Mouse (Mus musculus) C2C12 (cell line): ENCODE measurements around the gene Chd9. TPM values are rescaled to one million over a fixed set of nuclear protein-coding genes. Genes with fewer than 3 reads are reported as not detected.

Experiments
- H3K27me3 ChIP-seq: one replicate; pipeline ENCODE4 v1.6.1; 2011; ENCODE audit not compliant: control insufficient read depth, insufficient read depth, insufficient read length
- H3K36me3 ChIP-seq: one replicate; pipeline ENCODE4 v1.6.1; 2011; ENCODE audit not compliant: control insufficient read depth, insufficient read depth
- H3K4me3 ChIP-seq: one replicate; pipeline ENCODE4 v1.5.1; 2011; ENCODE audit warnings: mild to moderate bottlenecking, control low read depth; ENCODE audit not compliant: poor library complexity, insufficient read depth, severe bottlenecking
- H3K79me2 ChIP-seq: one replicate; pipeline ENCODE4 v1.6.1; 2011; ENCODE audit not compliant: control insufficient read depth, insufficient read depth
- H3K79me3 ChIP-seq: one replicate; pipeline ENCODE4 v1.6.1; 2011; ENCODE audit warnings: low read depth, control low read depth
- H3ac ChIP-seq: one replicate; pipeline ENCODE3; 2011; ENCODE audit warnings: low read depth; ENCODE audit not compliant: control insufficient read depth, insufficient read length
- CEBPB ChIP-seq: IDR thresholded peaks from one replicate; pipeline ENCODE4 v1.6.1; 2011; ENCODE audit warnings: low read depth, mild to moderate bottlenecking, control low read depth, moderate library complexity
- CTCF ChIP-seq: IDR thresholded peaks from one replicate; pipeline ENCODE4 v1.5.1; 2011; ENCODE audit not compliant: control insufficient read depth, insufficient read depth, insufficient read length
- FOSL1 ChIP-seq: IDR thresholded peaks from one replicate; pipeline ENCODE4 v1.8.0; 2011; ENCODE audit warnings: mild to moderate bottlenecking, low read length; ENCODE audit not compliant: poor library complexity, insufficient read depth, severe bottlenecking
- MAX ChIP-seq: IDR thresholded peaks from one replicate; pipeline ENCODE4 v1.6.1; 2011; ENCODE audit warnings: mild to moderate bottlenecking, control low read depth
- MYOD1 ChIP-seq: IDR thresholded peaks from one replicate; pipeline ENCODE4 v1.6.1; 2011; ENCODE audit warnings: low read depth; ENCODE audit not compliant: control insufficient read depth, insufficient read length
- MYOG ChIP-seq: IDR thresholded peaks from one replicate; pipeline ENCODE4 v1.6.1; 2011; ENCODE audit not compliant: control insufficient read depth, insufficient read length; ENCODE audit errors: extremely low read depth
- USF1 ChIP-seq: IDR thresholded peaks from one replicate; pipeline ENCODE4 v1.6.1; 2011; ENCODE audit warnings: low read depth, mild to moderate bottlenecking, control low read depth, moderate library complexity
- polyA plus RNA-seq: library from polyadenylated mRNA; unstranded; fragments of >200 nt; fragmentation: generic; extraction: Trizol; gene quantifications from one replicate; pipeline ENCODE4 v1.2.1, GENCODE M21; 2012; ENCODE audit warnings: missing spikeins

Gene Chd9
- polyA plus RNA-seq, 1 experiment, result 18.4 TPM

DNA sequence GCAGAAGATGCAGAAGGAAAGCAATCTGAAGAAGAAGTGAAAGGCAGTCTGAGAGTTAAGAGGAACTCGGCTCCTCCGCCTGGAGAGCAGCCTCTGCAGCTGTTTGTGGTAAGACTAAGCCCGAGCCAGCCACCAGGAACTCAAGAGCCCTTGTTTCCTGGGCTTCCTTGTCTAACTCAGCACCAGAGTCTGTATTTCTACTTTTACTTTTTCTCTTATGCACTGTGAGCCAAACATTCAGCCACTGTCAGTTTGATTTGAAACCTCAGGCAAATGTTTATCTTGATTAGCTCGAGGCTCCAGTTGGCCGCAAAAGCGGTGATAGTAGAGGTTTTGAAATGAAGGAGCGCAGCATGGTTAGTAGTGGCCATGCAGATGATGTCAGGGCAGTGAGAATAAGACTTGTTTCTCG is 148.8 kb downstream of the Chd9 start:
- no peaks in the 10 kb centered on the region for H3K79me3 ChIP-seq
- TF ChIP-seq USF1, result no peak
- no peak for TF ChIP-seq CEBPB
- no peak for TF ChIP-seq MAX
- H3K4me3 ChIP-seq, result no peak overlapping the region
- peaks cover 31% of the 10 kb centered on the region for H3K36me3 ChIP-seq
- no peaks in the 10 kb centered on the region for H3K79me2 ChIP-seq
- H3K27me3 ChIP-seq, result no peaks in the 10 kb centered on the region
- H3ac ChIP-seq, result no peak overlapping the region

DNA sequence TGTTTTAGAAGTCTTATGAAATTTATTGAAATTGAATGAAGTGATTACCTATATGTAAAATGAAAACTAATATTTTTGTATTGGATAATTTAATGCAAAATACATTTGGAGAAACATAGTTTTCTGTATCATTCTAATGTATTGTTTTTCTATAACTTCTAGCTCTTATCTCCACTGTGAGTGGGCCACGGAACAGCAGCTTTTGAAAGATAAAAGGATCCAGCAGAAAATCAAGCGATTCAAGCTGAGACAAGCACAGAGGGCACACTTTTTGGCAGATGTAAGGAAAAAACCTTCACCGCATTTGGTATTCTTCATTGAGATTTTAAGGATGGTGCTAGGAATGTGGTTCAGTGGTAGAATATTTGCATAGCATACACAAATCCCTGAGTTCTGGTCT is 150.6 kb downstream of the Chd9 start:
- H3K4me3 ChIP-seq, result no peak overlapping the region
- H3K79me2 ChIP-seq, result no peaks in the 10 kb centered on the region
- H3K36me3 ChIP-seq, result peaks cover 40% of the 10 kb centered on the region
- H3K27me3 ChIP-seq, result no peaks in the 10 kb centered on the region
- no peak overlapping the region for H3ac ChIP-seq
- no peak for TF ChIP-seq MYOD1
- no peak for TF ChIP-seq MAX
- no peak for TF ChIP-seq CTCF
- no peak for TF ChIP-seq USF1
- TF ChIP-seq CEBPB, result no peak
- no peak for TF ChIP-seq FOSL1
- no peak for TF ChIP-seq MYOG
- H3K79me3 ChIP-seq, result no peaks in the 10 kb centered on the region

DNA sequence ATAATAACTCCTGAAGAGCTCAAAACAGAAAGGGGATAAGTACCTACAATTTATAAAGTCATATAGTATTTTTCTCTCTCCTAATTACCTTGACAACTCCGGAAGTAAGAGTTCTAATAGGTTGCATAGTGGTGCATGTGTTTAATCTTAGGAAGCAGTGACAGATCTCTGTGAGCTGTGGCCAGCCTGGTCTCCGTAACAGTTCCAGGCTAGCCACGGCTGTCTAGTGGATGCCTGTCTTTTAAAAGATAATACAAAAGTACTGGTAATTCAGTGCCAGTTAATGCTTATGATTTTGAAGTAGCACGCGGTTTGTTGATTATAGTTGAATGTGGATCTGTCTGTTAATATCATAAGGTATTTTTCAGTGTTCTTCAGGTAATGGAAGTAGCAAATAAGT is 151.1 kb downstream of the Chd9 start:
- H3K36me3 ChIP-seq, result peaks cover 45% of the 10 kb centered on the region
- no peak overlapping the region for H3ac ChIP-seq
- H3K4me3 ChIP-seq, result no peak overlapping the region
- no peaks in the 10 kb centered on the region for H3K27me3 ChIP-seq
- TF ChIP-seq MYOG (no peak), MAX (no peak), USF1 (no peak), MYOD1 (no peak), FOSL1 (no peak), CEBPB (no peak), CTCF (no peak)
- H3K79me2 ChIP-seq, result no peaks in the 10 kb centered on the region
- H3K79me3 ChIP-seq, result no peaks in the 10 kb centered on the region

DNA sequence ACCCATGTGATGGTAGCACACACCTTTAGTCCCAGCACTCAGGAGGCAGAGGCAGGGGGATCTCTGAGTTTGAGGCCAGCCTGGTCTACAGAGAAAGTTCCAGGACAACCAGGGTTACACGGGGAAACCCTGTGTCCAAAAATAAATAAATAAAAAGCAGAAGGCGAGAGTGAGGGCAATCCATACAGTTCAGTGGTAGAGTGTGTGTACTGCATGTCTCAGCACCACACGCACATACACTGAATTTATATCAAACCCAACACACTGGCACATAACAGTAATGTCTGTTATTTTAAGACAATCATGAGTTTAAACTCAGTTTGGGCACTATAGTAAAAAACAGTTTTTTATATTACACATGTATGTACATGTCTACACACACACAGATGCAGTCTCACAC is 153.9 kb downstream of the Chd9 start:
- H3K79me2 ChIP-seq, result no peaks in the 10 kb centered on the region
- H3K4me3 ChIP-seq, result no peak overlapping the region
- TF ChIP-seq MYOG (no peak), FOSL1 (no peak), USF1 (no peak), MAX (no peak), MYOD1 (no peak), CEBPB (no peak), CTCF (no peak)
- peaks cover 45% of the 10 kb centered on the region for H3K36me3 ChIP-seq
- no peaks in the 10 kb centered on the region for H3K27me3 ChIP-seq
- no peak overlapping the region for H3ac ChIP-seq
- no peaks in the 10 kb centered on the region for H3K79me3 ChIP-seq

DNA sequence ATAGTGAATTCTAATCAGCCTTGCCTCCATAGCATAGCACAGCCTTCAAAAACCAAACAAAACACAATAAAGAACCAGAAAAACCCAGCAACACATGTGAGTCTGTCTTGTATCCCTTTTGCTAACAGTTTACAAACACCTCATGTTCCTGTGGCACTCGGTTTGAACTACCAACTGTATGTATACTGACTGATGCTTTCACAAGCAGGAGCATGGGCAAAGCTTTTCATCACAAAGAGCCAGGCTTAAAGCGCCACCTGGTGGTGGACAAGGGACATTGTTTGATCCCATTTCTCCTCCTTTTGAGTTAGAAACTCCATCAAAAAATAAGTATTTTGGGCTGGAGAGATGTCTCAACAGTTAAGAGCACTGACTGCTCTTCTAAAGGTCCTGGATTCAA is 191.6 kb downstream of the Chd9 start:
- Histone ChIP-seq H3K36me3 (peaks cover 32% of the 10 kb centered on the region), H3K79me3 (no peaks in the 10 kb centered on the region), H3ac (no peak overlapping the region), H3K4me3 (no peak overlapping the region), H3K27me3 (no peaks in the 10 kb centered on the region), H3K79me2 (no peaks in the 10 kb centered on the region)
- TF ChIP-seq MAX, result no peak
- peak; percentile 35 for TF ChIP-seq CTCF

DNA sequence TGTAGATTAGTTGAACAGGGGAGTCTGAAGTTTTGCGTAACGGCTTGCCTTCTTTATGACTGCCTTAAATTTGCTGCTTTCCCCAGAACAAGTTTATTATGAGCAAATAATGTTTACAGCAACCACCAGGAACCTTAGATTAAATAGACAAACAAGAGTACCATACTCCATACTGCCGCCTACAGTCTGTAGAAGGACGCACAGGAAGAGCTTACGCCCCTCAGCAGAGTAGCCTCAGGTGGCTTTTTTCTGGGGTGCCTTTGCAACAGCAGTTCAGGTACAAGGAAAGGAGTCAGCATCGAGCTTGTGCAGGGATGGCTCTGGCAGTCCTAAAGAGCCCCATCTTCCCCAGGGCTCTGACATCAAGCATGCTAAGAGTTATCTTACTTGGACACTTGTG is 206.3 kb downstream of the Chd9 start:
- Histone ChIP-seq H3K79me3 (no peaks in the 10 kb centered on the region), H3K36me3 (peaks cover 20% of the 10 kb centered on the region), H3K4me3 (no peak overlapping the region), H3K27me3 (no peaks in the 10 kb centered on the region), H3ac (no peak overlapping the region), H3K79me2 (no peaks in the 10 kb centered on the region)
- TF ChIP-seq USF1 (no peak), CEBPB (no peak), MYOG (no peak), MAX (no peak), FOSL1 (no peak), MYOD1 (no peak), CTCF (no peak)

DNA sequence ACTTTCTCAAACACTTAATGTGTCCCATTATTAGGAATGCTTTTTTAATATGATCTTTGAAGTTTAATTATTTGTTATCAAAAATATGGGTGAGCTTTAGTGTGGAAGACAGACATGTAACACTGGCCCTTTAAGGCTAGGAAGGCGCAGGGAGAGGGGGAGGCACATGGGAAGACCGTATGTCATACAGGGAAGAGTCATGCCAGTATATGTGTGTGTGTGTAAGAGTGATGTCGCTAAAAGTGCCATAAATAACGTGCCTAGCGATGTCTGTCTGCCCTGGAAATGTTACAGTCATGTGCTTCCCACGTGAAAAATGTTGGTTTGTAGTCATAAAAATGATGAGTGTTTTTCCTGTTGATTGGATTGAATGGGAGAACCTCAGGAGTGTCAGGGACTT is 208.8 kb downstream of the Chd9 start:
- Histone ChIP-seq H3K36me3 (peaks cover 33% of the 10 kb centered on the region), H3K79me3 (no peaks in the 10 kb centered on the region), H3ac (no peak overlapping the region), H3K27me3 (no peaks in the 10 kb centered on the region), H3K79me2 (no peaks in the 10 kb centered on the region), H3K4me3 (no peak overlapping the region)
- TF ChIP-seq FOSL1 (no peak), CTCF (no peak), MYOG (no peak), MAX (no peak), USF1 (no peak), CEBPB (no peak), MYOD1 (no peak)
